In the genomic region with DNA sequence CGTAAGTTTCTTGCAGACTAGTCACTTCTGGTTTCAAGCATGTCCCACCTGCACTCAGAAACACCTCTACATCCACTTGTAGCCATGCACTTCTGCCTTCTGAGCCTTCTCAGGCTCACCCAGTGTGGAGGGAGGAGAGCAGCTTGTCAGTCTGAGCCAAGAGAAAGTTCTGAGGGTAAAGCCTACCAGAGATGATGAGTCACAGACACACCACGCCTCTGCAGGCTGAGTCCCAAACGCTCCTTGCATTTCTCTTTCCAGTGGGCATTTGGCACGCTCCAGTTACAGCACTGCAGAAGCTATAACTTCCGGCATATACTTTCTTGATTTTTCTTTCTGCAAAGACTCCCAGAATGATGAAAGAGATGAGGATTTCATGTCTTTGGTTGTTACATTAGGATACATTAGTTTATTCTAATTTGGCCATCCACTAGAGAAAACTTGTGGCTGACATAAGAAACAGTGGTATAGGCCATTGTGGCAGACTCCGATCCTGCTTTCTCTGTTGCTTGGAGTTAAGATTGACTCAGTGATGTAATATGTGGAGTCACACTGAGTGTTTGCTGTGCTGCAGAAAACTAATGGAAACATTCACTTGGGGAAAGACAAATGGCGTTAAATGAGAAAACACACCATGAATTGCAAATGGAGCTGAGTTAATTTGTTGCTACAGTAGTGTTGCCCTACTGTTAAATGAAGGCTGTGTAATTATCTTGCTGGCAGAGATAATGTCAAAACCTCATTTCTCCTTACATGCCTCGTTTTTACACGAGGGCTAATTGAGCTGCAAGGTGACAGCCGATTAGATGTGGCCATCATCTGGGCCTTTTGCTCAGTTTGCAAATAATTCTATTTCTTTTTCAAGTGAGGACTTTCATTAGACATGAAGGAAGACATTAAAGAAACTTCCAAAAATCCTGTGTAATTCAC, we compare ENCODE assay signal across 12 mouse cellular contexts. TPM values are rescaled to one million over a fixed set of nuclear protein-coding genes. Genes with fewer than 3 reads are reported as not detected.
DNase-seq lines count a peak whose midpoint lies in the region; ATAC-seq and TF ChIP-seq lines count a peak whose summit lies in the region.
"Had no signal": no experiment of that assay in that cellular context is flagged by ENCODE, and none has a peak within 500 bp of the region (broad histone marks: within the 10 kb centered on the region; RNA-seq: fewer than 3 reads in every experiment).

No protein-coding gene starts in this region.

- WGBS in intestine, embryonic 15.5 days = 72% methylated on average over 10 of the region's 10 CpGs
- WGBS in intestine, postnatal 0 days = 74% methylated on average over 10 of the region's 10 CpGs
- 56% methylated on average over 10 of the region's 10 CpGs for WGBS in forebrain, postnatal 0 days

- in situ Hi-C loops in Patski (cut with MboI; ENCODE audit: low pct_unique_long_range_greater_than_20kb) = no loop called here

- CTCF ChIA-PET in Patski (lab: Charles Lee) = interaction anchor here (1.9 kb wide), 1 partner anchor 12 kb away, joined by 5 read pairs; no protein-coding TSS in a partner anchor

- intact Hi-C loops in left cerebral cortex, postnatal 25 days (cut with DNase I) = loop anchor here (10.0 kb wide), 1 partner anchor 704 kb away; no protein-coding TSS in a partner anchor

- no peaks in the 10 kb centered on the region for H3K79me2 ChIP-seq in MEL (ENCODE audit: control insufficient read depth, insufficient read depth, low read length, poor library complexity)

- no peak overlapping the region for H3K4me3 ChIP-seq in intestine, embryonic 15.5 days (replicated peaks)
- H3K4me3 ChIP-seq in intestine, postnatal 0 days (ENCODE audit: low read depth, low read length) = no peak overlapping the region
- H3K4me3 ChIP-seq in MEL (ENCODE audit: control insufficient read depth in 1 of 2, insufficient read depth in 1 of 2, low read depth in 2 of 2, low read length in 2 of 2) = no peak overlapping the region
- no peak overlapping the region for H3K4me3 ChIP-seq in forebrain, postnatal 0 days (ENCODE audit: low read depth, low read length)
- H3K4me3 ChIP-seq: midbrain, embryonic 12.5 days had no signal

- no peaks in the 10 kb centered on the region for H3K9me3 ChIP-seq in intestine, embryonic 15.5 days
- no peaks in the 10 kb centered on the region for H3K9me3 ChIP-seq in intestine, postnatal 0 days (ENCODE audit: control insufficient read depth)
- H3K9me3 ChIP-seq in MEL (replicated peaks; ENCODE audit: insufficient read depth, low read length) = no peaks in the 10 kb centered on the region
- H3K9me3 ChIP-seq in forebrain, postnatal 0 days (ENCODE audit: low read length) = no peaks in the 10 kb centered on the region
- H3K9me3 ChIP-seq: midbrain, embryonic 12.5 days had no signal

- ATAC-seq in intestine, embryonic 15.5 days = 0 out of 2 replicates have a peak, but pooled peaks have one; percentile 41
- no peak for ATAC-seq in intestine, postnatal 0 days
- ATAC-seq in Patski = peak; percentile 66
- no peak for ATAC-seq in forebrain, postnatal 0 days
- ATAC-seq: hindbrain, embryonic 16.5 days had no signal

- TF ChIP-seq RAD21 in MEL (IDR thresholded peaks at IDR 0.05; ENCODE audit: low read depth, low read length) = no peak

- no peaks in the 10 kb centered on the region for H3K36me3 ChIP-seq in intestine, embryonic 15.5 days
- no peaks in the 10 kb centered on the region for H3K36me3 ChIP-seq in intestine, postnatal 0 days (ENCODE audit: control insufficient read depth, insufficient read depth)
- no peaks in the 10 kb centered on the region for H3K36me3 ChIP-seq in MEL (ENCODE audit: control insufficient read depth in 1 of 2, insufficient read depth in 2 of 2, low read length in 2 of 2)
- no peaks in the 10 kb centered on the region for H3K36me3 ChIP-seq in forebrain, postnatal 0 days (ENCODE audit: insufficient read depth)
- H3K36me3 ChIP-seq: midbrain, embryonic 12.5 days had no signal

- H3K9ac ChIP-seq in intestine, embryonic 15.5 days = no peak overlapping the region
- H3K9ac ChIP-seq in intestine, postnatal 0 days (ENCODE audit: low read depth, low read length) = no peak overlapping the region
- no peak overlapping the region for H3K9ac ChIP-seq in MEL (ENCODE audit: control insufficient read depth, low read depth, low read length, poor library complexity, severe bottlenecking)
- H3K9ac ChIP-seq in forebrain, postnatal 0 days = no peak overlapping the region
- H3K9ac ChIP-seq: midbrain, embryonic 12.5 days had no signal

- no peak for TF ChIP-seq CTCF in intestine, postnatal 0 days (IDR thresholded peaks at IDR 0.05; ENCODE audit: low read depth)
- TF ChIP-seq CTCF in MEL (IDR thresholded peaks at IDR 0.05 in 2 of 3, conservative IDR thresholded peaks at IDR 0.05 in 1 of 3; ENCODE audit: control insufficient read depth in 1 of 3, insufficient read depth in 1 of 3, low read depth in 2 of 3, low read length in 3 of 3, poor library complexity in 1 of 3, severe bottlenecking in 1 of 3) (no peak), Patski (IDR thresholded peaks at IDR 0.05) (no peak)
- TF ChIP-seq CTCF in forebrain, postnatal 0 days (IDR thresholded peaks at IDR 0.05; ENCODE audit: low read depth) = no peak

- no peaks in the 10 kb centered on the region for H3K27me3 ChIP-seq in intestine, embryonic 15.5 days (replicated peaks)
- H3K27me3 ChIP-seq in intestine, postnatal 0 days (replicated peaks; ENCODE audit: control insufficient read depth, insufficient read depth, low read length) = no peaks in the 10 kb centered on the region
- no peaks in the 10 kb centered on the region for H3K27me3 ChIP-seq in MEL (ENCODE audit: control insufficient read depth in 1 of 2, insufficient read depth in 2 of 2, low read length in 2 of 2)
- H3K27me3 ChIP-seq in Patski = no peaks in the 10 kb centered on the region
- no peaks in the 10 kb centered on the region for H3K27me3 ChIP-seq in forebrain, postnatal 0 days (ENCODE audit: insufficient read depth, low read length)
- H3K27me3 ChIP-seq: midbrain, embryonic 12.5 days had no signal

- H3K4me1 ChIP-seq in intestine, embryonic 15.5 days (replicated peaks) = no peaks in the 10 kb centered on the region
- H3K4me1 ChIP-seq in intestine, postnatal 0 days (replicated peaks; ENCODE audit: control insufficient read depth, insufficient read depth, low read length) = no peaks in the 10 kb centered on the region
- H3K4me1 ChIP-seq in MEL (ENCODE audit: control insufficient read depth in 1 of 2, insufficient read depth in 2 of 2, low read length in 2 of 2) = no peaks in the 10 kb centered on the region; a peak in 1 of 4 replicates
- no peaks in the 10 kb centered on the region for H3K4me1 ChIP-seq in forebrain, postnatal 0 days (ENCODE audit: insufficient read depth)

- TF ChIP-seq POLR2A in MEL (IDR thresholded peaks at IDR 0.05; ENCODE audit: control insufficient read depth in 1 of 2, insufficient read depth in 1 of 2, low read depth in 1 of 2, low read length in 2 of 2, poor library complexity in 1 of 2) = no peak

- TF ChIP-seq EP300 in MEL (IDR thresholded peaks at IDR 0.05; ENCODE audit: low read depth in 1 of 2, low read length in 2 of 2) = no peak

- DNase-seq in MEL (ENCODE audit: low read depth, low spot score) (peak; percentile 27), Patski (ENCODE audit: low read depth, low spot score) (no peak)
- peak; percentile 62 to 94 for DNase-seq in left cerebral cortex, postnatal 25 days (ENCODE audit: low spot score in 2 of 2)
- no peak for DNase-seq in cerebellum, postnatal 36 days
- DNase-seq in forebrain, postnatal 0 days = no peak
- DNase-seq in spleen, postnatal 14 days (ENCODE audit: low spot score in 2 of 2) = no peak
- DNase-seq: cerebellum, adult 9-10 months had no signal

- no peak overlapping the region for H3K4me2 ChIP-seq in intestine, embryonic 15.5 days (replicated peaks)
- H3K4me2 ChIP-seq in intestine, postnatal 0 days (replicated peaks; ENCODE audit: low read depth) = no peak overlapping the region
- no peak overlapping the region for H3K4me2 ChIP-seq in forebrain, postnatal 0 days (ENCODE audit: low read depth)
- H3K4me2 ChIP-seq: midbrain, embryonic 12.5 days had no signal

- no peak overlapping the region for H3K27ac ChIP-seq in intestine, embryonic 15.5 days
- H3K27ac ChIP-seq in intestine, postnatal 0 days (ENCODE audit: low read depth, low read length) = no peak overlapping the region
- no peak overlapping the region for H3K27ac ChIP-seq in MEL (ENCODE audit: control insufficient read depth, low read depth, low read length)
- H3K27ac ChIP-seq in forebrain, postnatal 0 days (ENCODE audit: low read depth, low read length) = no peak overlapping the region
- H3K27ac ChIP-seq: midbrain, embryonic 12.5 days had no signal

- POLR2A ChIA-PET in Patski (lab: Charles Lee) = no interaction called here

TF ChIP-seq in MEL, 35 proteins besides CTCF, POLR2A, EP300 and RAD21 (continues in another document):
- TF ChIP-seq MXI1 (IDR thresholded peaks at IDR 0.05; ENCODE audit: low read depth, low read length) (no peak), USF2 (IDR thresholded peaks at IDR 0.05; ENCODE audit: borderline replicate concordance in 1 of 2, insufficient read depth in 1 of 2, low read depth in 1 of 2, low read length in 2 of 2) (no peak), UBTF (IDR thresholded peaks at IDR 0.05; ENCODE audit: borderline replicate concordance, insufficient read depth, low read depth, low read length) (no peak), ZKSCAN1 (IDR thresholded peaks at IDR 0.05; ENCODE audit: low read depth, low read length) (no peak), KAT2A (conservative IDR thresholded peaks at IDR 0.05; ENCODE audit: low read depth, low read length) (no peak)

RNA-seq across cellular contexts. Expression of a gene that starts 55.3 kb away (rescaled TPM):
- polyA plus RNA-seq in intestine, embryonic 15.5 days (2015; fragmentation: Nextera tagmentation; extraction: Ambion mirVana) = 16.8 and 17.4 TPM in 2 replicates
- 8.9 and 10.5 TPM in 2 replicates for polyA plus RNA-seq in intestine, postnatal 0 days (2015; fragmentation: Nextera tagmentation; extraction: Ambion mirVana)
- total RNA-seq in MEL (2012; rRNA removed) = 11.8 and 14.5 TPM in 2 replicates
- polyA plus RNA-seq in MEL (2012; ENCODE audit: insufficient read depth in 1 of 2, insufficient read length in 2 of 2, low read depth in 1 of 2, low replicate concordance in 2 of 2, missing spikeins in 1 of 2) (10 to 100 TPM in 1 of 2 experiments, not detected in 1; 15.3 TPM), Patski (2021) (15.9 TPM)
- 10 to 100 TPM; 18.9 to 22.3 TPM for total RNA-seq in left cerebral cortex, postnatal 25 days (2021)
- total RNA-seq in forebrain, postnatal 0 days (2014; rRNA removed) = 13.2 and 22.8 TPM in 2 replicates
- 4.9 and 9.2 TPM in 2 replicates for polyA plus RNA-seq in forebrain, postnatal 0 days (2015; fragmentation: Nextera tagmentation; extraction: Ambion mirVana)

RNA-seq across cellular contexts. Expression of a gene that starts 55.3 kb away (rescaled TPM):
- polyA plus RNA-seq in intestine, embryonic 15.5 days (2015; fragmentation: Nextera tagmentation; extraction: Ambion mirVana) = 0.85 and 1.2 TPM in 2 replicates
- polyA plus RNA-seq in intestine, postnatal 0 days (2015; fragmentation: Nextera tagmentation; extraction: Ambion mirVana) = 0.13 and 0.31 TPM in 2 replicates
- total RNA-seq in MEL (2012; rRNA removed) = not detected in 2 replicates
- under 1 TPM in 1 of 2 experiments, not detected in 1; 0.13 TPM for polyA plus RNA-seq in MEL (2012; ENCODE audit: insufficient read depth in 1 of 2, insufficient read length in 2 of 2, low read depth in 1 of 2, low replicate concordance in 2 of 2, missing spikeins in 1 of 2)
- 1.7 TPM for polyA plus RNA-seq in Patski (2021)
- under 1 TPM; 0.46 to 0.48 TPM for total RNA-seq in left cerebral cortex, postnatal 25 days (2021)
- total RNA-seq in forebrain, postnatal 0 days (2014; rRNA removed) = 2.0 TPM in 1 of 2 replicates, not detected in the other
- 0.50 and 1.2 TPM in 2 replicates for polyA plus RNA-seq in forebrain, postnatal 0 days (2015; fragmentation: Nextera tagmentation; extraction: Ambion mirVana)
- polyA plus RNA-seq: small intestine, adult 2 months had no signal

Comparison
In these comparisons a context has a peak if more than half of its experiments do, and no peak if none do; other contexts are left out.
1. ATAC-seq: peak in intestine, embryonic 15.5 days (single experiment) and Patski (single experiment); none in intestine, postnatal 0 days (single experiment) and forebrain, postnatal 0 days (single experiment).
2. DNase-seq: peak in MEL (single experiment) and left cerebral cortex, postnatal 25 days (2 of 2); none in Patski (single experiment), cerebellum, postnatal 36 days (0 of 2), forebrain, postnatal 0 days (single experiment) and spleen, postnatal 14 days (0 of 2).